Mouse (Mus musculus) left cerebral cortex, adult 9 months (tissue): Measurements from ENCODE around the gene Evi5.

Source experiments
- DNase-seq, 2 experiments: peaks; one replicate each; pipeline ENCODE4 v3.0.0; 2022; ENCODE audit warnings: low spot score in 2 of 2

The Evi5 gene

DNA sequence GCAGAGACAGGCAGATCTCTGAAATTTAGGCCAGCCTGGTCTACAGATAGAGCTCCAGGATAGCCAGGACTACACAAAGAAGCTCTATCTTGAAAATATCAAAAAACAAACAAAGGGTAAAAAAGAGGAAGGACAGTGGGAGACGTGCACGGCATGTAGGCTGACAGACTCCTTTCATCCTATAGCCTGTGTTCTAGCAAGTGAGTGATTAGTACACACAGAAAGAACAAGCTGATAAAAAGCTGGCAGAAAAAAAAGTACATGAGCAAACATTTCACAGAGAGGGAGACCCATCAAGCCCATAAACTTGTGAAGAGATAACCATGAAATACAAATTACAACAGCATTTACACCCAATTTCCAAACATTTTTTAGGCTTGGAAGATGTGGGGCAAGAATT, 163.2 kb downstream of the Evi5 start:
- no peak for DNase-seq

GRCm38 (mm10) chr5:107708124-107708797, 166.6 kb downstream of the Evi5 start:
- no peak for DNase-seq

DNA sequence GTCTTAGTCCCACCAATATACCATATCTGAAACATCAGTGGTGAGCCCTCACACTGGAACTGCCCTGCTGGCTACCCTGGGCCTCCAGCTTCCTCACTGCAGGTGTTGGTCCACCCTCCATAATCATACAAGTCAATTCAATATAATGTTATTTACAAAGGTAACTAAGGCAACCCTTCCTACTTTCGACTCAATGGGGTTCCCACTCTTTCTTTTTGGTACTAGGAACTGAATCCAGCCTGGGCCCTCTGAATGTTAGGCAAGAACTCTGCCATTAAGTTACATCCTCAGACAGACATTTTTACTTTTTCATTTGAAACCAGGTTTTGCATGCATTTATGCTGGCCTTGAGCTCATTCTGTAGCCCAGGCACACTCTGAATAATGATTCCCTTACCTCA, 168.6 kb downstream of the Evi5 start:
- DNase-seq: no peak

DNA sequence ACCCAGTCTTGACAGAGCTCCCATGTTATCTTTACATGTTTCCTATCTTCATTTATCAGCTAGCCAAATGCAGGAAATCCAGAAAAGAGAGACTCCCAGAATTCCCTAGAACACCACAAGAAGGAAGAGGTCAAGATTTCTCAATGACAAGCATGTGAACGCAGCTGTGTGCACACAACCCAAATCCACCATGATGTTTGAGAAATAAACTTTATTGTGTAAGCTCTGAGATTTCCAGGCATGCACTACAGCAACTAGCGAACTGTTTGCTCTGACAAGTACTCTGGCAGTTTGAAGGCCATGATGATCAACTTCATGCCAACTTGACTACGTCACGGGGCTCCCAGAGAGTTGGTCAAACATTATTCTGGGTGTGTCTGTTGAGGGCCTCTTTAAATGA, 169.2 kb downstream of the Evi5 start:
- no peak for DNase-seq

- DNase-seq: no peak
These were observed 171.6 kb downstream of the Evi5 start for GRCm38 (mm10) chr5:107703207-107703763.

- DNase-seq: no peak
These were observed 173.2 kb downstream of the Evi5 start for GRCm38 (mm10) chr5:107701658-107702057.

DNA sequence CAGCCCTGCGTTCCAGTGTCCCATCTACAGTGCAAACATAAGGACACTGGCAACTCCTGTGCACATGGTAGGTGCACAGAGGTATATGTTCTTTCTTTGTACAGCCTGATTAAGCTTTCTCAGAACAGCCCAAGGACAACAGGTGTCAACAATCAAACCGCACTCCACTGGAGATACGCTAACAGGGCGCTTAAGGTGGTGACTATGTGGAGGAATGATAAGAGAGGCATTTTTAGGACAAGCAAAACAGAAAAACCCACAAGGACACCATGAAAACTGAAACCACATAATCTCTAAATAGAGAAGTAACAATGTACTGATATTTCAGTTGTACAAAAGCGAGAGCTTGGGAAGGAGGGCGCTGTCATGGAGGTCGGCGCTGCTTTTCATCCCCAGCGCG, 174.0 kb downstream of the Evi5 start:
- DNase-seq: no peak

DNA sequence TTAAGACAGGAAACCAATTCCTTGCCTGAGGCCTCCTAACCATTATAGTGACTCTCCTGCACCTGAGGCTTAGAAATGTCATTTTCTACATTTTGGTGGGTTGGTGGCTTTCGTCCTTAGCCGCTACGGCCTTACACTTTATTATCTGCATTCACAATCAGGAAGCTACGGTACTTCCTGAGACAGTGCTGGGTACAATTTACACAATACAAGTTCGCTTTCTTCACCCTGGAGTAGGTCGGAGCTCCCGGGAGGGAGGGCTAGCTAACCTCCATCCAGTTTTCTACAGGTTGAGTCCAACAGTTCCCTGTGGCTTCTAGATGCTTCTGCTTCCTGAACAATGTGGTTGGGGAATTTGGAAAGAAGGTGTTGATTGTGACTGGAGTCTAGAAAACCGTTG, 176.0 kb downstream of the Evi5 start:
- no peak for DNase-seq

- DNase-seq: no peak
These were observed 179.9 kb downstream of the Evi5 start for GRCm38 (mm10) chr5:107695019-107695418.
